Mouse (Mus musculus) megakaryocyte, embryonic 14.5 days (primary cell): ENCODE results near the gene Morf4l1.

Experiments
- FLI1 ChIP-seq: IDR thresholded peaks from 2 replicates; pipeline ENCODE4 v1.6.1; 2012; ENCODE audit warnings: low read length, inconsistent platforms, mixed read lengths
- GATA1 ChIP-seq: IDR thresholded peaks from 3 replicates; pipeline ENCODE4 v1.6.1; 2012; ENCODE audit warnings: mixed read lengths, low read length, inconsistent platforms, borderline replicate concordance

GRCm38 (mm10) chr9:90059828-90060573 lies 54.6 kb downstream of the Morf4l1 start:
- no peak for TF ChIP-seq GATA1
- TF ChIP-seq FLI1: no peak
